Mouse (Mus musculus): ENCODE results near the gene Retsat.

DNA sequence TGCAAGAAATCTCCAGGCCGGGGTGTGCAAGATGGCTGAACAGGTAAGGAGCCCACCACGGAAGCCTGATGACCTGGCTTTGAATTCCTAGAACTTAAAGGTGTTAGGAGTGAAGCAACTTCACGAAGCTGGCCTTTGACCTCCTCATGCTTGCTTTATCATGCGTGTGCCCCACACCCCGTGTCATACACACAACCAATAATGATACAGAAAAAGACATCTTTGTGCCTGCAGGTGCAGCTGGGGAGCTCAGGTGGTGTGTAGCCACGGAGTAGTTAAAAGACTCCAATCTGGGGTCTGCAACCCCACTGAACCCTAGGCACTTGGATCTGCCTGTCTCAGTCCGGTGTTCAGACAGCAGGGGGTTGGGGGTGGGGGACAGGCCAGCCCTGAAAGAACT lies 32.8 kb upstream of the Retsat start:
- no peak for TF ChIP-seq GATA1 (IDR thresholded peaks at IDR 0.05; ENCODE audit: low read length)
- no peak for TF ChIP-seq TAL1 (IDR thresholded peaks at IDR 0.05; ENCODE audit: low read length)
